ENCODE assay signal across 9 mouse cellular contexts in genomic region chr6:136554774-136555522, GRCm38 (mm10). TPM values are rescaled to one million over a fixed set of nuclear protein-coding genes. Genes with fewer than 3 reads are reported as not detected.
DNase-seq lines count a peak whose midpoint lies in the region; ATAC-seq and TF ChIP-seq lines count a peak whose summit lies in the region.
"Had no signal": no experiment of that assay in that cellular context is flagged by ENCODE, and none has a peak within 500 bp of the region (broad histone marks: within the 10 kb centered on the region; RNA-seq: fewer than 3 reads in every experiment).

No protein-coding gene starts in this region.

- H3K27ac ChIP-seq in embryonic facial prominence, embryonic 13.5 days: peak overlapping the region; percentile 55
- H3K27ac ChIP-seq in hindbrain, embryonic 16.5 days (ENCODE audit: low read depth, low read length): peak overlapping the region; percentile 66
- H3K27ac ChIP-seq in stomach, embryonic 16.5 days (ENCODE audit: low read length): peak overlapping the region; percentile 9; the same call in 1 of the 2 replicates

- peak overlapping the region; percentile 46 for H3K4me3 ChIP-seq in erythroblast, embryonic 14.5 days (replicated peaks)
- peak overlapping the region; percentile 66 for H3K4me3 ChIP-seq in G1E (ENCODE audit: low read depth, low read length)
- no peak overlapping the region for H3K4me3 ChIP-seq in embryonic facial prominence, embryonic 13.5 days
- no peak overlapping the region for H3K4me3 ChIP-seq in hindbrain, embryonic 16.5 days (ENCODE audit: low read length)
- no peak overlapping the region for H3K4me3 ChIP-seq in stomach, embryonic 16.5 days (replicated peaks; ENCODE audit: low read length)
- H3K4me3 ChIP-seq: liver, embryonic 13.5 days had no signal

- no peak for ATAC-seq in erythroblast, adult 5-6 weeks (replicated peaks; ENCODE audit: low FRiP score, poor library complexity, severe bottlenecking)
- ATAC-seq in G1E (ENCODE audit: extremely low read depth, insufficient number of reproducible peaks, low FRiP score, poor library complexity, severe bottlenecking): peak; percentile 52
- ATAC-seq in embryonic facial prominence, embryonic 13.5 days (ENCODE audit: insufficient number of reproducible peaks, insufficient read depth, low FRiP score, low TSS enrichment, low read depth): no peak
- no peak for ATAC-seq in hindbrain, embryonic 16.5 days
- ATAC-seq in stomach, embryonic 16.5 days (ENCODE audit: insufficient read depth, low FRiP score): no peak

- peak; percentile 18 for DNase-seq in G1E (ENCODE audit: low spot score)
- peak; percentile 83 for DNase-seq in lung, postnatal 25 days (ENCODE audit: low spot score)
- DNase-seq in spleen, adult 12 weeks (ENCODE audit: low spot score): no peak

- H3K9me3 ChIP-seq in erythroblast, embryonic 14.5 days (ENCODE audit: control insufficient read depth, low read length): no peaks in the 10 kb centered on the region
- H3K9me3 ChIP-seq in G1E (replicated peaks): no peaks in the 10 kb centered on the region; the same call in 1 of the 2 replicates
- H3K9me3 ChIP-seq in embryonic facial prominence, embryonic 13.5 days: no peaks in the 10 kb centered on the region
- no peaks in the 10 kb centered on the region for H3K9me3 ChIP-seq in hindbrain, embryonic 16.5 days (ENCODE audit: control insufficient read depth, low read length)
- H3K9me3 ChIP-seq in stomach, embryonic 16.5 days (replicated peaks; ENCODE audit: control insufficient read depth, low read length): no peaks in the 10 kb centered on the region
- H3K9me3 ChIP-seq: liver, embryonic 13.5 days had no signal

- no peak for TF ChIP-seq CTCF in G1E (IDR thresholded peaks at IDR 0.05; ENCODE audit: low read depth, low read length)

- no peaks in the 10 kb centered on the region for H3K27me3 ChIP-seq in erythroblast, embryonic 14.5 days (ENCODE audit: control insufficient read depth)
- H3K27me3 ChIP-seq in G1E (ENCODE audit: insufficient read depth, low read length): no peaks in the 10 kb centered on the region
- H3K27me3 ChIP-seq in embryonic facial prominence, embryonic 13.5 days: no peaks in the 10 kb centered on the region
- H3K27me3 ChIP-seq in hindbrain, embryonic 16.5 days (replicated peaks; ENCODE audit: control insufficient read depth, insufficient read depth, low read length): no peaks in the 10 kb centered on the region
- H3K27me3 ChIP-seq in stomach, embryonic 16.5 days (ENCODE audit: control insufficient read depth, insufficient read depth, low read length): no peaks in the 10 kb centered on the region
- H3K27me3 ChIP-seq: liver, embryonic 13.5 days had no signal

- 77% methylated on average over 7 of the region's 7 CpGs for WGBS in embryonic facial prominence, embryonic 13.5 days
- 85% methylated on average over 7 of the region's 7 CpGs for WGBS in hindbrain, embryonic 16.5 days
- WGBS in stomach, embryonic 16.5 days: 74% methylated on average over 7 of the region's 7 CpGs

- peaks cover 51% of the 10 kb centered on the region for H3K4me1 ChIP-seq in erythroblast, embryonic 14.5 days (ENCODE audit: control insufficient read depth)
- peaks cover 32% of the 10 kb centered on the region for H3K4me1 ChIP-seq in G1E (ENCODE audit: insufficient read depth, low read depth, low read length)
- H3K4me1 ChIP-seq in embryonic facial prominence, embryonic 13.5 days: peaks cover 4% of the 10 kb centered on the region
- H3K4me1 ChIP-seq in hindbrain, embryonic 16.5 days (ENCODE audit: control insufficient read depth, insufficient read depth, low read depth, low read length): peaks cover 11% of the 10 kb centered on the region
- H3K4me1 ChIP-seq in stomach, embryonic 16.5 days (ENCODE audit: control insufficient read depth, insufficient read depth, low read length): peaks cover 8% of the 10 kb centered on the region; the same call in 1 of the 2 replicates

- peaks cover 41% of the 10 kb centered on the region for H3K36me3 ChIP-seq in erythroblast, embryonic 14.5 days (ENCODE audit: control insufficient read depth)
- H3K36me3 ChIP-seq in G1E (replicated peaks): peaks cover 41% of the 10 kb centered on the region
- peaks cover 11% of the 10 kb centered on the region for H3K36me3 ChIP-seq in embryonic facial prominence, embryonic 13.5 days
- peaks cover 2% of the 10 kb centered on the region for H3K36me3 ChIP-seq in hindbrain, embryonic 16.5 days (ENCODE audit: control insufficient read depth, insufficient read depth, low read length)
- H3K36me3 ChIP-seq in stomach, embryonic 16.5 days (ENCODE audit: control insufficient read depth, insufficient read depth, low read length): peaks cover 4% of the 10 kb centered on the region

- H3K9ac ChIP-seq in embryonic facial prominence, embryonic 13.5 days: no peak overlapping the region
- no peak overlapping the region for H3K9ac ChIP-seq in hindbrain, embryonic 16.5 days (ENCODE audit: low read depth, low read length)
- H3K9ac ChIP-seq in stomach, embryonic 16.5 days (ENCODE audit: low read length): no peak overlapping the region
- H3K9ac ChIP-seq: liver, embryonic 13.5 days had no signal

- no peak overlapping the region for H3K4me2 ChIP-seq in embryonic facial prominence, embryonic 13.5 days
- H3K4me2 ChIP-seq in hindbrain, embryonic 16.5 days (ENCODE audit: low read length): peak overlapping the region; percentile 10; the same call in 1 of the 2 replicates
- H3K4me2 ChIP-seq in stomach, embryonic 16.5 days (ENCODE audit: low read depth, low read length): no peak overlapping the region

RNA-seq across cellular contexts. Expression of gene Atf7ip, which starts 49.0 kb away (rescaled TPM):
- polyA plus RNA-seq in erythroblast, embryonic 14.5 days (2012): 3.8 and 4.7 TPM in 2 replicates
- 153 and 185 TPM in 2 replicates for total RNA-seq in erythroblast, adult 5-6 weeks (2015; ENCODE audit: low replicate concordance)
- 205 and 233 TPM in 2 replicates for total RNA-seq in erythroblast, adult 5-6 weeks (2017; ENCODE audit: low replicate concordance)
- total RNA-seq in G1E (2014; fragmentation: Nextera tagmentation) (192 and 235 TPM in 2 replicates), G1E (2017) (22.9 and 34.6 TPM in 2 replicates)
- 22.0 and 24.2 TPM in 2 replicates for polyA plus RNA-seq in G1E (2012)
- polyA plus RNA-seq in embryonic facial prominence, embryonic 13.5 days (2015; fragmentation: Nextera tagmentation; extraction: Ambion mirVana): 39.0 and 56.3 TPM in 2 replicates
- 30.4 and 33.9 TPM in 2 replicates for polyA plus RNA-seq in hindbrain, embryonic 16.5 days (2015; fragmentation: Nextera tagmentation; extraction: Ambion mirVana)
- polyA plus RNA-seq in stomach, embryonic 16.5 days (2015; fragmentation: Nextera tagmentation; extraction: Ambion mirVana): 30.0 and 34.0 TPM in 2 replicates

Comparison
In these comparisons a context has a peak if more than half of its experiments do, and no peak if none do; other contexts are left out.
1. H3K4me3 ChIP-seq: peak in erythroblast, embryonic 14.5 days (single experiment) and G1E (single experiment); none in embryonic facial prominence, embryonic 13.5 days (single experiment), hindbrain, embryonic 16.5 days (single experiment) and stomach, embryonic 16.5 days (single experiment).
2. H3K27ac ChIP-seq: peak in every context shown above with its lines; median percentile 66 in hindbrain, embryonic 16.5 days; 55 in embryonic facial prominence, embryonic 13.5 days; 9 in stomach, embryonic 16.5 days.